Mouse (Mus musculus) retina, embryonic 14.5 days (tissue): ENCODE measurements around the gene Tmem234.

Source experiments
- DNase-seq: peaks from one replicate; pipeline ENCODE4 v3.0.0-alpha.2; 2015; ENCODE audit warnings: low spot score

The Tmem234 gene

GRCm38 (mm10) chr4:129622120-129622802 is 21.8 kb downstream of the Tmem234 start:
- no peak for DNase-seq

- DNase-seq: peak; percentile 20
Measured at GRCm38 (mm10) chr4:129622803-129623535, 22.5 kb downstream of the Tmem234 start.

GRCm38 (mm10) chr4:129623681-129624091 is 23.2 kb downstream of the Tmem234 start, which contains the start of gene Ccdc28b:
Gene Ccdc28b, minus strand, starts transcription at chr4:129623947.
- DNase-seq: peak; percentile 69

DNA sequence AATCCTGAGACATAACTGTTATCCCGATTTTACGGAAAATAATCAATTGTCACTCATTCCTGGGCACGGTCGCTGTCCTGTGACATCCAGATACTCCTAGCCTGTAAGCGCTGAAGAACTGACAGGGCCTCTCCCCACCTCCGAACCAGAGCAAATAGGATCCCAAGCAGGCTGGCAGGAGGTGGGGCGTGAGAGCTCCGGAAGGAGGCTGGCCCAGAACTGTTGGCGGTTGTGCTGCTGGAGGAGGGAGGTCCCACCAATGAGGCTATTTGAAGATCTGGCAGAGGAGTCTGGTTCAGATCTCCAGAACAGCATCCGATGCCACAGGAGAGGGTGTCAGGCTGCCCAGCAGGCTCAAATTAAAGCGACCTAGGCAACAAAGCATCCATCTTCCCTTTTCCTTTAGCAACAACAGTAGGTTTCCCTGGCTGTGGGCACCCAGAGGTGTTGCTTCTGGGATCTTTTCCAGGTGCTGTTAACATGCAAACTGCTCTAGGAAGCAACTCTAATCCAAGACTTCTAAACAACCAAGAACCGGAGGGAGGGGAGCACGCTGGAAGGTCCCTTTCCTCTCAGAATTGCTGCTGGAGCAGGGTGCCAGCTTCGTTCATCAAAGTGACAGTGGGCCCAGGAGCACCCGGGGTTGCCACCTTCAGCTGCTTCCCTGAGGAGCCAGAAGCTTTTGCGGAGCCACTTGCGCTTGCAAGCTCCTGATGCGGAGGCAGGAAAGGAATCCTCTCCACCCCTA is 24.0 kb downstream of the Tmem234 start:
- peak; percentile 81 for DNase-seq

GRCm38 (mm10) chr4:129625029-129625370 is 24.5 kb downstream of the Tmem234 start:
- peak; percentile 22 for DNase-seq

- peak; percentile 13 for DNase-seq
Measured at GRCm38 (mm10) chr4:129625496-129625895, 25.0 kb downstream of the Tmem234 start.

- DNase-seq: no peak
Measured at GRCm38 (mm10) chr4:129626035-129626434, 25.6 kb downstream of the Tmem234 start.

- no peak for DNase-seq
Measured at GRCm38 (mm10) chr4:129630944-129631343, 30.5 kb downstream of the Tmem234 start.

DNA sequence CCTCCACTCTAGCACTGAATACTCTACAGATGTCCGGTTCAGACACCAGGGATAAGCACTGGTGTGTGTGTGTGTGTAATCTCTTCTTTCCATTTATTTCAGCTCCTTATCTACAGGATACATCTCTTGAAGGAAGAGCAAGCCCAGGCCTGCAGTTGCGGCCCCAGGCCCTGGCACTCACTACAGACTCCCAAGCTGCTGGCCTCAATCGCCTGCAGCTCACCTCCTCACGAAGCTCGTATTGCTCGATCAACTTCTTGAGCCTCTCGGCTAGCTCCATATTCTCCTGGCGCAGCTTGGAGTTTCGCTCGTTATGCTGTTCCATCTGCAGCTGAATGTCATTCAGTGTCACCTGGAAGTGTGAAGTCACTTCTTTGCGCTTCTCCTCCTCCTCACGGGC is 31.4 kb downstream of the Tmem234 start:
- DNase-seq: no peak

DNA sequence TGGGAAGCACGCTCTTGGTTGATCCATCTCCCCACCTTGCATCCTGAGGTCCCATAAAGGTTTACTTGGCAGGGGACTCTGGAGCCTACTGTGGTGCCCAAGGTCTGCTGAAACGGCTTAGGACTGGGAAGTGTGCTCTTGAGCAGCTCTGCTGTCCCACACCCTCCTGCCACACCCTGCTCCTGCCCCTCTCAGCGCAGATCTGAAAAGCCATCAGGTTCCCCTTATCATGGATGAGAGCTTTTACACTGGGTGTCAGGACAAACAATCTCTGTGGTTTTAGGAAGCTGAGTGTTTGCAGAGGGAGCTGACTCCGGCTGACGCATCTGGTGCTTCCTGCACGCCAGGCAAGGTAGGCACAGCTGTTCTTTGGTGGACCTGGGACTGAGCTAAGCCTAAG is 33.4 kb downstream of the Tmem234 start:
- no peak for DNase-seq

DNA sequence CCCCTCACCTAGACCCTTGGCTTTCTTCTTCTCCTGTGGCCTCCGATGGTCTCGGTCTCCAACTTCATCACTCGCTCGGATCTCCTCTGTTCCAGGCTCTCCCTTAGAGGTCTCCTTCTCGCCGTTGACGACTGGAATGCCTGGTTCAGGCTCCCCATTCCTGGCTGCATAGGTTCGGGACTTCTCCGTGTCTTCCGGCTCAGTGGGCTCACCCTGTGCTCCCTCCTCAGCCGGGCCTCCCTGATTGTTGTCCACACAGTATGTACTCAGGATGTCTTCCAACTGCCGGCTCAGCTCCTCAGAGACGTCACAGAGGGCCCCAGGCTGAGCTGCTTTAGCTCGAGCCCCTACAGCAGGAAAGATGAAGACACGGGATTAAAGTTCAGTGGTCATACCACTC is 38.8 kb downstream of the Tmem234 start:
- DNase-seq: no peak

DNA sequence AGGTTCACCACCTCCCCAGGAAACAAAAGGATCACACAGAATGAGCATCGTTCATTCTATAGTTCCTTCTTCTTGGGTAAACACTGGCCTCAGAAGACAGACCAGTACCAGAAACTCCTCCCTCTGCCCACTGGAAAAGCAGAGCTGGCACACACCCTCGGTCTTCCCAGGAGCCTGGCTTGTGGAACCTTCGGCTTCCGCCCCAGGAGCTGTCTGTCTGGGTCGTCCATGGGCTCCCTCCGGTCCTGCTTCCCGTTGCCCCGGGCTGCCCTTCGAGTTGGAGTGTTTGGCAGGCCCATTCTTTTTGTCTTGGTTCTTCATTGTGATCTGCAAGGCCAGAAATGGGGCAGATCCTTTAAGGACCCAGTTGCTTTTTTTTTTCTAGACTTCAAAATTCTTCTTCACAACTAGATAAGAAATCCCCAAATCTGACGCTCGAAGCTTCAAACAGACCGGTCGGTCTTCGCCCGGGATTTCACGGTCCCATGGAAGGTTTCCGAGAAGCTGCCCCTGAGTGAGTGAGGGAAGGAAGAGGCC is 39.7 kb downstream of the Tmem234 start:
- no peak for DNase-seq

DNA sequence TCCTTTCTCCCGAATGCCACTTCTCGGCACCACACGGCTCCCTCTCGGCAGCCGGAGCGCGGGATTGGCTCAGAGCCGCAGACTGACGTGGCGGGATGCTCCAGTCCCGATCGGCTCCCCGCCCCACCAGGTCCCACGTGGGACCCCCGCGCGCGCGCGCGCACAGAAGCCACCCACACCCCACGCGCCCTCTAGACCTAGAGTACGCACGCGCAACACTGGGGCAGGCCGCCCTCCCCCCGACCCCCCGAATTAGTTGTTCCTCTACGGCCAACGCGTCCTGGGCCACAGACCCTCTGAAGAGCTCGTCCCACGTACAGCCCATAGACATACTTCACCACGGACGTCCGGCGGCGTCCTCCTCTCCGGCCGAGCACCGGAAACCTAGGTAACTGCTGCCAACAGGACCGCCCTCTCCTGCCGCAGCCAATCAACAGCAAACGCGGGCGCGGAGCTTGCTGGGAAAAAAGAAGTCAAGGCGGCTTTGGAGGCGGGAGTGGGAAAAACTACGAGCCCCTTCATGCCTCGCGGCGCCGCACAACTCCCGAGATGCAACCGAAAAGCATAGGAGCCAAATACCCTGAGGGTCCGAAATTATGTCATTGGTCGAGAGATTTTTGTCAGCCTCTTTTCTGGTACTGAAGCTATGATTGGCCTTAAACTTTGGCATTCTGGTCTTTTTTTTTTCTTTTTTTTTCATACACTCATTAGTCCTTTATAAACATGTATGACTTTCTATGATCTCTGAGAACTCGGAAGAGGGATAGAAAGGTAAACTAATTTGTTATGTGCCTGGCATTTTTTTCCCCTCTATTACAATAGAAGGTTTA is 40.4 kb downstream of the Tmem234 start, which contains the start of gene Txlna:
Gene Txlna (minus strand): TSS at position 428 of the 830 bp plus-strand sequence.
- DNase-seq: peak; percentile 98

GRCm38 (mm10) chr4:129641756-129642155 is 41.3 kb downstream of the Tmem234 start:
- DNase-seq: no peak

GRCm38 (mm10) chr4:129645204-129645603 is 44.7 kb downstream of the Tmem234 start:
- DNase-seq: no peak

GRCm38 (mm10) chr4:129648656-129649055 is 48.2 kb downstream of the Tmem234 start:
- DNase-seq: no peak

DNA sequence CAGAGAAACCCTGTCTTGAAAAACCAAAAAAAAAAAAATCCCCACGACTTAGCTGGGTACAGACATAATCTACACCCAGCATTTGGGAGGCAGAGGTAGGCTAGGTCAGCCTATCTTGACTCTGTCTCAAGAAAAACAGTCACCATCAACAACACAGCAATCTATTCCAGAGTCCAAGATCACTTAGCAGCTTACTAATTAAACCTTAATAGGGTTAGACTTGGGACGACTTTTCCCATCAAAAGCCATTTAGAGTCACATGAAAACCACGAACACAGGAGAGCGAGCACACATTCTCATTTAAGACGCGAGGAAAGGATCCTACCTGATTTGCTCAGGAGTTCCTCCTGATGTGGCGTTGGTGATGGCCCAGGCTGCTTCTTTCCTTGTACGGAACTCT is 49.9 kb downstream of the Tmem234 start:
- no peak for DNase-seq

DNA sequence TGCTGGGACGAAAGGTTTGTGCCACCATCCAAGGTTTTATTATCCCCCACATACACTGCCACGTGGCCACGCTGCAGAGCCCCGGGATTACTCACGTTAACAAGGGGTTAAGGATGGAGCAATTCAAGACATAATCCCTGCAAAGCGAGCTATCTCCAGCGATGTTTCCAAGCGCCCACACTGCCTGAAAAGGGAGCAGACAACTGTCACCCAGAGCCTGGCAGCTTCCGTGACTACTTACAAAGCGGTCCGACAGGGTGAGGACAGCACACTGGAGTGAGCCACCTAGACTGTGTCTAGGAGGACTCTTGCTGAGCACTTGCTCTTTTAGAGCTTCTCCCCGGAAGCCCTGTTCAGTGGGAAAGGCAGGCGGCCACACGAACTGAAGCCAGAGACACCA is 54.3 kb downstream of the Tmem234 start:
- DNase-seq: no peak

- no peak for DNase-seq
Measured at GRCm38 (mm10) chr4:129661584-129661983, 61.1 kb downstream of the Tmem234 start.

DNA sequence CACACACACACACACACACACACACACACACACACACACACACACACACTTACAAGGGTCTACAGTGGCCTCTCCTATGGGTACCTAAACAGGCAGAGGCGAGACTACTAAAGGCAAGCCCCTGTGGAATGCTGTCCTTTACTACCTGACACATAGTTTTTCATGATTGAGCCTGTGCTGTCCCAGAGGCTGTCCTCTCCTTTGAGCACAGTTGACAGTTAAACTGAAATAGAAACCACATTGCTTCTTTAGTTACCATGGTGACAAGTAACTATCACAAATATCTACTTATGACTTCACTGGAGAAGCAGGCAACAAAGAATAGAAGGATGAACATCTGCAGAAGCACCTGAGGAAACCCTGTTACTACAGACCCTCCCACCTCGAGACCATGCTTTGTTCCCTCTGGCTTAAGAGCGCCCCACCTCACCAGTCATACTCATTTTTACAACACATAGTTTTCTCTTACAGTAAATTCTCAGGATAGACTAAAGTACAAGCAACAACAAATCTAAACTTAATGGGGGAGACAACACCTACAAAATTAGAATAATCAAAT is 61.9 kb downstream of the Tmem234 start:
- DNase-seq: no peak

DNA sequence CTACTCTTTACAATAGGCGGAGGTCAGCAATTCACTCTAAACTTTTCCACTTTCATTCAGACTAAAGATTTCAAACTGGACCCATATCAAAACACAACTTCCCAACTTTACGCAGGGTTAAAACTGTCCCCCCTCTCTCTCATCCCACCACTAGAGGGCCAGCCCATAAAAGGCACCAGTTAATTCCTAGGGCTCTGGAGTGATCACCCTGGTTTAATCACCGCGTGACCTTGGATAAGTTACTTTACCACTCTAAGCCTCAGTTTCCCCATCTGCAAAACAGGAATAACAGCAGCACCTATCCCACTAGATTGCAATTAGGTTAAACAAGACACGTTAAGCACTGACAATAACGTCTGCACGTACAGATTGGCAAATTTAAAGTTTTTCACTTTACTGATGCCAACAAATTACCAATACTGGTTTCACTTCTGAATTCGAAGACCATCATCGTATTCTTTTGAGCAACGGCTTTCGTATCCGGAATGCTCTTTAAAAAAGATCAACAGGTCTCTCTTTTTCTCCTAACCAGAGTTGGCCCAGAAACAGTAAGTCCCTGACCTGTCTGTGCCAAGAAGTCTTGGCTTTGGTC is 71.1 kb downstream of the Tmem234 start:
- DNase-seq: peak; percentile 75
